Mouse (Mus musculus) spleen, postnatal 36 days (tissue): Measurements from ENCODE around the gene Banp.

ENCODE experiments used
- DNase-seq, 2 experiments: peaks; one replicate each; pipeline ENCODE4 v3.0.0; 2022; ENCODE audit warnings: low spot score in 2 of 2, mixed read lengths in 1 of 2

Banp gene

DNA sequence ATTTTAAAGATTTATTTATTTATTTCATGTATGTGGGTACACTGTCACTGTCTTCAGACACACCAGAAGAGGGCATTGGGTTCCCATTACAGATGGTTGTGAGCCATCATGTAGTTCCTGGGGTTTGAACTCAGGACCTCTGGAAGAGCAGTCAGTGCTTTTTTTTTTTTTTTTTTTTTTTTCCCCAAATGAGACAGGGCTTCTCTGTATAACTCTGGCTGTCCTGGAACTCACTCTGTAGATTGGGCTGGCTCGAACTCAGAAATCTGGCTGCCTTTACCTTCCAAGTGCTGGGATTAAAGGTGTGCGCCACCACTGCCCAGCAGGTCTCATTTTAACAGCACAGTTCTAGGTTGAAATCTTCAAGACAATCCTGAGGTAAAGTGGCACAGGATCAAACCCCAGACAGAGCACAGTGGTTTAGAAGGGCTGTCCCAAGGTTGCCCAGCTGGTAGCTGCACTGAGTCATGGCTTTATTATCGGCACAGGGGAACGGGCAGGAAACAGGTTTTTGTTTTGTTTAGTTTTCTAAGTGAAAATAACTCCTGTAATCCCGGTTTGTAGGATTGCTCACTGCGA lies at the start of gene Banp:
TSS of gene Banp (plus strand) at position 529 of the 579 bp plus-strand sequence.
- DNase-seq: no peak

- no peak for DNase-seq
Observed at GRCm38 (mm10) chr8:121901498-121902236, 47.9 kb upstream of the Banp start.

GRCm38 (mm10) chr8:121903977-121904376 lies 45.6 kb upstream of the Banp start:
- DNase-seq: no peak

DNA sequence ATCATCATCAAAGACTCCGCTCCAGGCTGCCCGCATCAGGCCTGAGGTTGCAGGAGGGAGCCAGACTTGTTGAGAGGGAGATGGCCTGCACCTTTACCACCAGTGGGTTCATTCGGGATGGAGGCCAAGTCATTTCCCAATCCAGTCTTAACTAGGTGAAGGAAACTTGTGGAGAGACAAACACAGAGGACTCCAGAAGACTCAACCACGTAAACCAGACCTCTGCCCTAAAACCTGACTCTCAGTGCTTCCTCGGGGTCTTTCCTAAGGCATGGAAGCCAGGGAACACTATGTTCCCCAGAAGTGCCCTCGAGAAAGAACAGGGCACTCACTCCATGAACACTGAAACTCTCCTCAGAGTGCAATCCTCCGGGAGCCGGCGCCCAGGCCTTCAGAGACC lies 44.6 kb upstream of the Banp start:
- DNase-seq: no peak

GRCm38 (mm10) chr8:121905420-121905819 lies 44.1 kb upstream of the Banp start:
- no peak for DNase-seq

GRCm38 (mm10) chr8:121905864-121906263 lies 43.7 kb upstream of the Banp start:
- DNase-seq: no peak

- DNase-seq: peak; percentile 20 to 31
Observed at GRCm38 (mm10) chr8:121906542-121907512, 42.7 kb upstream of the Banp start.

- peak; percentile 96 for DNase-seq
Observed at GRCm38 (mm10) chr8:121907587-121908248, 41.8 kb upstream of the Banp start, which contains the start of gene Slc7a5. Gene Slc7a5 (minus strand): TSS chr8:121907694.

GRCm38 (mm10) chr8:121908378-121909147 lies 41.0 kb upstream of the Banp start:
- DNase-seq: no peak

DNA sequence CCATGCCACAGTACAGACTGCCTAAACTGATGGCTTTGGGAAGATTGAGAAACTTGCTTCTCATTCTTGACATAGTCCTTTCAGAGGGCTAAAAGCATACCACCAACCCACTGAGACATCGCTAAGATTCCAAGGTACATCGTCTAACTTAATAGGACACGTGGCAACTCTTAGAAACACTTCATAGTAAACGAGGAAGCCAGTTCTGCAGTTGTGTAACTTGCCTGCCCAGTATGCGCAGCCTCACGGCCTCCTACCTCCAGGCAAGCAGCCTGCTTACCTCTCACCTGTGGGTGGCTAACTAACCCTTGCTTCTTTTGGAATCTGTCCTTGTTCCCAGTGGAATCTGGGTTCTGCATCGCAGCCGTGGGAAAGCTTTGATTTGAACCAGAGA lies 40.4 kb upstream of the Banp start:
- DNase-seq: no peak

- peak; percentile 60 to 77 for DNase-seq
Observed at GRCm38 (mm10) chr8:121909663-121910062, 39.9 kb upstream of the Banp start.

DNA sequence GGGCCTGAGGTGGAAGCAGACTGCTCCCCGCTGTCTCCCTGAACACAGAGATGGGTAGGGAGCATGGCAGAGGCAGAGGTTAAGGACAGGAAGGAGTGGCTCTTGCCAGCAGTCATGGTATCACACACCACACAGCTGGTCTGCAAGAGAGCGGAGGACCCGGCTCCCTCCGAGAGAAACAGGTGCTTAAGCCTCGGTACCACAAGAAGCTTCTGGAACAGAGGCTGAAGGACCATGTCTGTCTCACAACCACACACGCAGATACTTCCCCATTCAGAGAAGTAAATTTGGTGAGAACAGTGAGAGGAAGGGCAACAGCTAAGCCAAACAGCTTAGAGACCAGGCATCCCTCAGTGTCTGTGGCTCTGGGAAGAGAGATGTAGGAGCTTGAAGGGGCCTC lies 38.1 kb upstream of the Banp start:
- no peak for DNase-seq

- no peak for DNase-seq
Observed at GRCm38 (mm10) chr8:121911987-121912386, 37.6 kb upstream of the Banp start.

DNA sequence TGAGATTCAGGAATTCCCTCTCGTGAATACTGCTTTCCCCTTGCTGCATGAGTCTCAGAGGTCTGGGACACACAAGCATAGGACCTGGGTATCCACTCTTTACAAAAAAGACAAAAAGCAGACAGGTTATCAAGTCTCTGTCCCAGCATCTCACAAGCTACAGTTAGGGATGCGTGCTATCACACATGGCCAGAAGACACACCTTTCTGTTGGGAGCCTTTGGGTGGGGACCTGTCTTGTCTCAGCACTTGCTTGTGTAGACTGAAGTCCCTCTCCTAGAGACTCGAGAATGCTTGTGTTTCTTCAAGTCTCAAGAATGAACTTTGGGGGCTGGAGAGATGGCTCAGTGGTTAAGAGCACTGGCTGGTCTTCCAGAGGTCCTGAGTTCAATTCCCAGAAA lies 36.7 kb upstream of the Banp start:
- no peak for DNase-seq

GRCm38 (mm10) chr8:121913378-121913777 lies 36.2 kb upstream of the Banp start:
- DNase-seq: no peak

GRCm38 (mm10) chr8:121919158-121919557 lies 30.4 kb upstream of the Banp start:
- no peak for DNase-seq

DNA sequence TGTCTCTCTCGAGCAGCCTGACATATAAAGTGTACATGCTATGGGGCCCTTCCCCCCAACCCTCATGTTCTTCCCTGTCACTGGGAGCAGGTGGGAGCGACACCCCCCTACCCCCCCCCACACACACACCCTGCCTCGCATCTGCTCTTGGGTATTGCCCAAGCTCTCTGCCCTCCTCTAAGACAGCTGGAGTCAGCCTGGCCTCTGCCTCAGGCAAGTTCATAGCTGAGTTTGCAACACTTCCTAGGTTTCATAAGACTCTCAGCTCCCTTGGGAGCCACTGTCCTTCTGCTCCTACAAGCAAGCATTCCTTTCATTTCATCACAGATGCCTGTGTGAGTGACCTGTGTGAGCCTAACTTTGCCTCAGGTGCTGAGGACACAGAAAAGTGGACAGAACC lies 29.8 kb upstream of the Banp start:
- DNase-seq: no peak

- no peak for DNase-seq
Observed at GRCm38 (mm10) chr8:121921582-121921981, 28.0 kb upstream of the Banp start.

DNA sequence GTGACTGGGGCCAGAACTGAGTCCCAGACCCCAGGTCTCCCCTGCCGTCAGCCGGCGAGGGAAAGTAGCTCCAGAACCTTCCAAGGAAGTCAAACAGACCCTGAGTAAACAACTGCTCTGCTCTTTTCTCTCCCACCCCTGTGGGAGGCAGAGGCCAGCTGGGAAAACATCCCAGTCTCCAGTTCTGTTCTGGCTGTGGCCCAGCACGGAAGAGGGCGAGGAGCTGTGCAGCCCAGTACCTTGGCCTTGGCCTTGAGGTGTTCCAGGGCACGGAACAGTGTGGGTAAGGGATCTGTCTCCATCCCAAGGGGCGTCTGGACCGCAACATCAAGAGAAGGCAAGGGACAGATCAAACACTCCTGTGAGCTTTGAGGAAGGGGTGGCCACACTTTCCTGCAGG lies 27.4 kb upstream of the Banp start:
- no peak for DNase-seq

DNA sequence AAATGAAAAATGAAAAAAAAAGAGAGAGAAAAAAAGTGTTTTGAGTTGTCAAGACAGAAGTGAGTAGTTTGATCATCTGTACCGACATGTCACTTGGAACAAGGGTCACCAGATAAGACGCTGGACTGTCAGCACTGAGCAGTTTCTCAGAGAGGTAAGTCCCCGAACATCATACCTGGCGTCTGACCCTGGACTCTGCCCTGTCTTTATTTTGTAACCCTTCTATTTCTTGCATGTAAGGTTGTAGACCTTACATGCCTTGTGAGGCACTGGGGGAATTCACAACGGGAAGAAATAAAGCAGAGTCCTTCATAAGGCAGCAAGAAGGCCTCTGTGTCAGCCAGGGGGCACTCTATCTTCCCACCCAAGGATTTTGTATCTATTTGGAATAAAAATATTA lies 24.9 kb upstream of the Banp start:
- DNase-seq: no peak

DNA sequence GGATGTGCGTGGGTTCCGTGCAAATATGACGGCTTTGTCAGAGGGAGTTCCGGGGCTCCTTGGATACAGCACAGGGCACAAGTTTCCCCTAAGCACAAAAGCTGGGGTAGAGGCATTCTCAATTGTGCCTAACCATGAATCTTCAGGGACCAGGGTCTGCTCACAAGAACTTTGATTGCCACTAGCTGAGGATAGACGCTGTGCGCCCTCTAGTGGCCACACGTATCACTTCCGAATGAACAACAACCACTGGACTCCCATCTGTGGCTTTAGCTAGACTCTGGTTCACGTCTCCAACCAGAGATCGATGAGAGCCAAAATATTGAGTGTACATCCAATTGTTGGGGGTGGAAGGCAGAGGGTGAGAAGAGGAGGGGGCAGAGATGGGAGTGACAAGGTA lies 23.9 kb upstream of the Banp start:
- DNase-seq: peak; percentile 55 to 63
